Mouse (Mus musculus): Measurements from ENCODE around the gene Pou3f3. TPM values are rescaled to one million over a fixed set of nuclear protein-coding genes. Genes with fewer than 3 reads are reported as not detected.

Pou3f3 gene
- polyA plus RNA-seq, 1 experiment from 2014 or later, result 11.4 TPM

- Histone ChIP-seq H3K9ac (peak overlapping the region; percentile 69), H3K27ac (peak overlapping the region; percentile 83), H3K4me1 (peaks cover 15% of the 10 kb centered on the region), H3K9me3 (no peaks in the 10 kb centered on the region), H3K36me3 (no peaks in the 10 kb centered on the region), H3K4me3 (peak overlapping the region; percentile 33), H3K27me3 (peaks cover 91% of the 10 kb centered on the region), H3K4me2 (peak overlapping the region; percentile 58)
- ATAC-seq (ENCODE audit: insufficient number of reproducible peaks, insufficient read depth, low FRiP score, low TSS enrichment, low read depth), result no peak
- 3% methylated on average over 26 of the region's 26 CpGs for WGBS
Measured at GRCm38 (mm10) chr1:42703851-42704613, 8.5 kb downstream of the Pou3f3 start.

- H3K4me2 ChIP-seq, result peak overlapping the region; percentile 58
- peak overlapping the region; percentile 2 for H3K4me3 ChIP-seq
- ATAC-seq (ENCODE audit: insufficient number of reproducible peaks, insufficient read depth, low FRiP score, low TSS enrichment, low read depth), result no peak
- H3K36me3 ChIP-seq, result no peaks in the 10 kb centered on the region
- H3K27ac ChIP-seq, result peak overlapping the region; percentile 64
- 12% methylated on average over 17 of the region's 17 CpGs for WGBS
- H3K4me1 ChIP-seq, result peaks cover 15% of the 10 kb centered on the region
- H3K9me3 ChIP-seq, result no peaks in the 10 kb centered on the region
- peak overlapping the region; percentile 64 for H3K9ac ChIP-seq
- peaks cover 94% of the 10 kb centered on the region for H3K27me3 ChIP-seq
Measured at GRCm38 (mm10) chr1:42704981-42705810, 9.6 kb downstream of the Pou3f3 start.

- H3K36me3 ChIP-seq, result no peaks in the 10 kb centered on the region
- peak overlapping the region; percentile 58 for H3K4me2 ChIP-seq
- WGBS, result 7% methylated on average over 8 of the region's 8 CpGs
- H3K27me3 ChIP-seq, result peaks cover 95% of the 10 kb centered on the region
- H3K9ac ChIP-seq, result peak overlapping the region; percentile 64
- H3K4me1 ChIP-seq, result peaks cover 15% of the 10 kb centered on the region
- H3K9me3 ChIP-seq, result no peaks in the 10 kb centered on the region
- H3K27ac ChIP-seq, result peak overlapping the region; percentile 64
- ATAC-seq (ENCODE audit: insufficient number of reproducible peaks, insufficient read depth, low FRiP score, low TSS enrichment, low read depth), result no peak
- peak overlapping the region; percentile 2 for H3K4me3 ChIP-seq
Measured at GRCm38 (mm10) chr1:42705811-42706160, 10.2 kb downstream of the Pou3f3 start.

GRCm38 (mm10) chr1:42707196-42707595, 11.6 kb downstream of the Pou3f3 start:
- peak overlapping the region; percentile 26 for H3K4me2 ChIP-seq
- H3K9ac ChIP-seq, result no peak overlapping the region
- H3K36me3 ChIP-seq, result no peaks in the 10 kb centered on the region
- 11% methylated on average over 5 of the region's 5 CpGs for WGBS
- no peaks in the 10 kb centered on the region for H3K9me3 ChIP-seq
- no peak for ATAC-seq (ENCODE audit: insufficient number of reproducible peaks, insufficient read depth, low FRiP score, low TSS enrichment, low read depth)
- H3K27ac ChIP-seq, result no peak overlapping the region
- H3K4me1 ChIP-seq, result peaks cover 19% of the 10 kb centered on the region
- peaks cover 95% of the 10 kb centered on the region for H3K27me3 ChIP-seq
- H3K4me3 ChIP-seq, result no peak overlapping the region

- Histone ChIP-seq H3K9ac (0 out of 2 replicates have a peak overlapping the region, but pooled peaks have one; percentile 32), H3K36me3 (no peaks in the 10 kb centered on the region), H3K4me3 (no peak overlapping the region), H3K4me2 (peak overlapping the region; percentile 26; the same call in 1 of the 2 replicates), H3K9me3 (no peaks in the 10 kb centered on the region), H3K27me3 (peaks cover 96% of the 10 kb centered on the region), H3K4me1 (peaks cover 19% of the 10 kb centered on the region), H3K27ac (peak overlapping the region; percentile 48; the same call in 1 of the 2 replicates)
- WGBS, result 11% methylated on average over 4 of the region's 4 CpGs
- no peak for ATAC-seq (ENCODE audit: insufficient number of reproducible peaks, insufficient read depth, low FRiP score, low TSS enrichment, low read depth)
Measured at GRCm38 (mm10) chr1:42707611-42708130, 12.1 kb downstream of the Pou3f3 start.

GRCm38 (mm10) chr1:42709024-42709423, 13.5 kb downstream of the Pou3f3 start:
- Histone ChIP-seq H3K4me2 (peak overlapping the region; percentile 78), H3K27ac (peak overlapping the region; percentile 13; the same call in 1 of the 2 replicates), H3K9me3 (no peaks in the 10 kb centered on the region), H3K9ac (no peak overlapping the region), H3K4me3 (no peak overlapping the region), H3K36me3 (no peaks in the 10 kb centered on the region), H3K4me1 (peaks cover 23% of the 10 kb centered on the region), H3K27me3 (peaks cover 96% of the 10 kb centered on the region)
- ATAC-seq (ENCODE audit: insufficient number of reproducible peaks, insufficient read depth, low FRiP score, low TSS enrichment, low read depth), result no peak
- 28% methylated on average over 1 of the region's 1 CpGs for WGBS

GRCm38 (mm10) chr1:42709431-42710160, 14.0 kb downstream of the Pou3f3 start:
- Histone ChIP-seq H3K27me3 (peaks cover 94% of the 10 kb centered on the region), H3K9me3 (no peaks in the 10 kb centered on the region), H3K27ac (0 out of 2 replicates have a peak overlapping the region, but pooled peaks have one; percentile 13), H3K4me2 (peak overlapping the region; percentile 78), H3K9ac (no peak overlapping the region; the same call in 1 of the 2 replicates), H3K36me3 (no peaks in the 10 kb centered on the region), H3K4me3 (no peak overlapping the region), H3K4me1 (peaks cover 23% of the 10 kb centered on the region)
- ATAC-seq (ENCODE audit: insufficient number of reproducible peaks, insufficient read depth, low FRiP score, low TSS enrichment, low read depth), result no peak
- whole genome bisulfite sequencing, result 10% methylated on average over 7 of the region's 7 CpGs

GRCm38 (mm10) chr1:42710234-42710633, 14.7 kb downstream of the Pou3f3 start:
- H3K9ac ChIP-seq, result no peak overlapping the region
- ATAC-seq (ENCODE audit: insufficient number of reproducible peaks, insufficient read depth, low FRiP score, low TSS enrichment, low read depth), result no peak
- H3K9me3 ChIP-seq, result no peaks in the 10 kb centered on the region
- peaks cover 95% of the 10 kb centered on the region for H3K27me3 ChIP-seq
- H3K4me3 ChIP-seq, result no peak overlapping the region
- peak overlapping the region; percentile 78 for H3K4me2 ChIP-seq
- peaks cover 23% of the 10 kb centered on the region for H3K4me1 ChIP-seq
- H3K36me3 ChIP-seq, result no peaks in the 10 kb centered on the region
- no peak overlapping the region for H3K27ac ChIP-seq
- 17% methylated on average over 4 of the region's 4 CpGs for WGBS

- peaks cover 17% of the 10 kb centered on the region for H3K4me1 ChIP-seq
- H3K9me3 ChIP-seq, result no peaks in the 10 kb centered on the region
- peak overlapping the region; percentile 50 for H3K4me3 ChIP-seq
- H3K36me3 ChIP-seq, result no peaks in the 10 kb centered on the region
- peaks cover 95% of the 10 kb centered on the region for H3K27me3 ChIP-seq
- WGBS, result 8% methylated on average over 2 of the region's 2 CpGs
- ATAC-seq (ENCODE audit: insufficient number of reproducible peaks, insufficient read depth, low FRiP score, low TSS enrichment, low read depth), result no peak
- peak overlapping the region; percentile 78 for H3K4me2 ChIP-seq
- no peak overlapping the region; the same call in 1 of the 2 replicates for H3K27ac ChIP-seq
- no peak overlapping the region for H3K9ac ChIP-seq
Measured at GRCm38 (mm10) chr1:42710995-42711394, 15.4 kb downstream of the Pou3f3 start.

- Histone ChIP-seq H3K27ac (peak overlapping the region; percentile 60), H3K9ac (peak overlapping the region; percentile 64), H3K27me3 (peaks cover 93% of the 10 kb centered on the region), H3K4me3 (peak overlapping the region; percentile 50), H3K4me1 (peaks cover 17% of the 10 kb centered on the region), H3K36me3 (no peaks in the 10 kb centered on the region), H3K4me2 (peak overlapping the region; percentile 78), H3K9me3 (no peaks in the 10 kb centered on the region)
- WGBS, result 11% methylated on average over 8 of the region's 8 CpGs
- ATAC-seq (ENCODE audit: insufficient number of reproducible peaks, insufficient read depth, low FRiP score, low TSS enrichment, low read depth), result no peak
Measured at GRCm38 (mm10) chr1:42711456-42712310, 16.1 kb downstream of the Pou3f3 start.

Data from embryonic facial prominence, embryonic 13.5 days (tissue).